Mouse (Mus musculus) ES-Bruce4 (cell line): ENCODE data around the gene Wnk4.

Source experiments
- CTCF ChIP-seq: IDR thresholded peaks from one replicate; pipeline ENCODE4 v1.8.1; 2011; ENCODE audit warnings: low read depth, low read length
- EP300 ChIP-seq: IDR thresholded peaks from 2 replicates; pipeline ENCODE4 v1.6.1; 2011; ENCODE audit warnings: low read depth, low read length; ENCODE audit not compliant: insufficient read depth

DNA sequence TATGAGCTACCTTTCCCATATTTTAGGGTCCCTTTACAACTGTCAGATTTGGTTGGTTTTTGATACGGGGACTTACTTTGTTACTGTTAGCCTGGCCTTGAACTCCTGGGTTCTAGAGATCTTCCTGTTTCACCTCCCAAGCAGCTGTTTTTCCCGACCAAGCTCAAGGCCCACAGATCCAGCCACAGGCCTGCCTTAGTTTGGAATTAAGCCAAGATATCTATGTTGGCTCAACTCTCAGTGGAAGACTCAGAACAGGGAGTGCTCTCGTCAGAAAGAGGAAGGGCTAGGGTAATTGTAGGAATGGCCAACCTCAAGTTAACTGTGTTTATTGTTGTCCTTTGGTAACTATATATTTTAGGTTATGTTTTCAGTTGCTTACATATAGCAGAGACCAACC is 51.8 kb downstream of the Wnk4 start:
- no peak for TF ChIP-seq CTCF
- no peak for TF ChIP-seq EP300
